Mouse (Mus musculus) heart, embryonic 12.5 days (tissue): Measurements from ENCODE around the gene Ndrg3. TPM values are rescaled to one million over a fixed set of nuclear protein-coding genes. Genes with fewer than 3 reads are reported as not detected.
"Not testable (repeated sequence)": the region's sequence is repeated elsewhere in the genome, so short reads cannot be mapped to it uniquely, and the experiment has no call there.

Experiments used
- ATAC-seq: fragments of 200-750 bp; cut with Nextera tagmentation; 2 replicates; pipeline ENCODE4 v1.8.0; 2017; ENCODE audit warnings: moderate TSS enrichment, moderate library complexity; ENCODE audit not compliant: insufficient number of reproducible peaks, low FRiP score
- H3K27ac ChIP-seq: fragments of 300-500 bp; sonication (generic); 2 replicates; pipeline ENCODE4 v1.5.1; 2016; ENCODE audit warnings: mild to moderate bottlenecking, moderate library complexity; ENCODE audit not compliant: poor library complexity, severe bottlenecking
- H3K27me3 ChIP-seq: fragments of 300-500 bp; sonication (generic); replicated peaks from 2 replicates; pipeline ENCODE4 v1.6.1; 2016; ENCODE audit warnings: mild to moderate bottlenecking, moderate library complexity
- H3K36me3 ChIP-seq: fragments of 300-500 bp; sonication (generic); 2 replicates; pipeline ENCODE4 v1.6.1; 2016; ENCODE audit warnings: mild to moderate bottlenecking, moderate library complexity
- H3K4me1 ChIP-seq: fragments of 300-500 bp; sonication (generic); replicated peaks from 2 replicates; pipeline ENCODE4 v1.6.1; 2016; ENCODE audit warnings: mild to moderate bottlenecking
- H3K4me2 ChIP-seq: fragments of 300-500 bp; sonication (generic); 2 replicates; pipeline ENCODE4 v1.6.1; 2016; ENCODE audit warnings: mild to moderate bottlenecking, moderate library complexity
- H3K4me3 ChIP-seq: fragments of 300-500 bp; sonication (generic); 2 replicates; pipeline ENCODE4 v1.5.1; 2016; ENCODE audit warnings: mild to moderate bottlenecking
- H3K9ac ChIP-seq: fragments of 300-500 bp; sonication (generic); 2 replicates; pipeline ENCODE4 v1.6.1; 2016; ENCODE audit warnings: mild to moderate bottlenecking, moderate library complexity
- H3K9me3 ChIP-seq: fragments of 300-500 bp; sonication (generic); replicated peaks from 2 replicates; pipeline ENCODE4 v1.6.1; 2016; ENCODE audit warnings: mild to moderate bottlenecking, moderate library complexity
- WGBS: fragments of 180-500 bp; shearing (Covaris S2); methylation state at CpG from one replicate; pipeline ENCODE4 v1.1.7; 2016; 5-methylcytosine and 5-hydroxymethylcytosine counted together
- polyA plus RNA-seq: library from polyadenylated mRNA; unstranded; fragments of >200 nt; fragmentation: Nextera tagmentation; extraction: Ambion mirVana; gene quantifications from 2 replicates; pipeline ENCODE4 v1.2.1, GENCODE M21; 2016

Gene Ndrg3
- polyA plus RNA-seq, 1 experiment from 2014 or later: 31.3 TPM

- no peak overlapping the region for H3K9ac ChIP-seq
- H3K4me2 ChIP-seq: no peak overlapping the region
- no peaks in the 10 kb centered on the region for H3K36me3 ChIP-seq
- H3K27ac ChIP-seq: no peak overlapping the region
- no peak overlapping the region for H3K4me3 ChIP-seq
- no peak for ATAC-seq
- H3K27me3 ChIP-seq: no peaks in the 10 kb centered on the region
- no peaks in the 10 kb centered on the region for H3K9me3 ChIP-seq
- 69% methylated on average over 6 of the region's 6 CpGs for WGBS
- H3K4me1 ChIP-seq: peaks cover 35% of the 10 kb centered on the region
Measured at GRCm38 (mm10) chr2:156967388-156967787, 24.5 kb downstream of the Ndrg3 start.

GRCm38 (mm10) chr2:156963891-156964290 is 28.0 kb downstream of the Ndrg3 start:
- H3K4me3 ChIP-seq: no peak overlapping the region
- 76% methylated on average over 7 of the region's 7 CpGs for WGBS
- H3K9me3 ChIP-seq: no peaks in the 10 kb centered on the region
- ATAC-seq: no peak
- no peak overlapping the region for H3K27ac ChIP-seq
- peaks cover 21% of the 10 kb centered on the region for H3K4me1 ChIP-seq
- no peak overlapping the region for H3K4me2 ChIP-seq
- no peaks in the 10 kb centered on the region for H3K27me3 ChIP-seq
- no peak overlapping the region for H3K9ac ChIP-seq
- no peaks in the 10 kb centered on the region for H3K36me3 ChIP-seq

DNA sequence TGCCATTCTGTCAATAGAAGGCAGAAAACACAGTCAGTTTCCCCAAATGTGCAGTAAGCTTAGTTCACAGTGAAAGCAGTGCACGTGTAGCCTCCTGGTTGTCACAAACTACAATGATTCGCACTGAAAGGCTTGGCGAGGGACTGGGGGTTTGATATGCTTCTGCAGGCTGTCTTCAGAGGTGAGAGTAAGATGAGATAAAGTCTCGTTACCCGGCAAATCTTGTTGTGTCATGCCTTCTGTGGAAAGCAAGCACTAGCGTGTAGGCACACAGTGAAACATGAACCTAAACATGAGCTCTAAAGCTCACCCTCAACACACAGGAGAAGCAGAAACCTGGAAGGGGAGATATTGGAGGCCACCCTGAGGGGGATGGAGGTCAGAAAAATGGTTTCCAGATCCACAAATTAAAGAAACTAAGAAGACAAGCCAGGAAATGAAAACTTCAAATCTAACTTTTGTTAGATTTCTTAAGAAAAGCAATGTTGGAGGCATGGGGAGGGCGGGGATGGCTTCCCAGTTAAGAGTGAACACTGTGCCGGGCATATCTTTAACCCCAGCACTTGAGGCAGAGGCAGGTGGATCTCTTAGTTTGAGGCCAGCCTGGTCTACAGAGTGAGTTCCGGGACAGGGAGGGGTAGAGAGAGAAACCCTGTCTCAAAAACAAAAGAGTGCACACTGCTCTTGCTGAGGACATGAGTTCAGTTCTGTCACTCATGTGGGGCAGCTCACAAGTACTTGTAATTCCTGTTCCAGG is 33.2 kb downstream of the Ndrg3 start:
- Histone ChIP-seq H3K4me2 (no peak overlapping the region), H3K27me3 (no peaks in the 10 kb centered on the region), H3K9me3 (no peaks in the 10 kb centered on the region), H3K9ac (no peak overlapping the region), H3K27ac (no peak overlapping the region), H3K36me3 (no peaks in the 10 kb centered on the region; the same call in 1 of the 2 replicates), H3K4me1 (peaks cover 6% of the 10 kb centered on the region), H3K4me3 (no peak overlapping the region)
- 65% methylated on average over 9 of the region's 9 CpGs for WGBS
- no peak for ATAC-seq

DNA sequence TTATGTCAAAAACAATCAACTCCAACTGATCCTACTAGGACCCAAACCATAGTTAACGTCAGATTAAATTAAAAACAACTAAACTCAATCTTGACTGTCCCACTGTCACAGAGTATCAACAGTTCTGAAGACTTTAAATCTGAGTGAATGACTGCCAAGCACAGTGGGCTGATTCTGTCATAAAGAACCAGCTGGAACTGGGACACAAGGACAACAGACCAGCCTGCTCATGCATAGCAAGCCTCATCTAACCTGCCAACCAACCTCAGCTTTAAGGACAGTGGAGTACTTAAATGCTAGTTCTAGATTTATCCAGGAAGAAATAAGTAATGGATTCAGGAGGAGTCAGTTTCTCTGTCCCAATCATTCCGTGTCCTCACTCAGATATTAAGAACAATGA is 34.8 kb downstream of the Ndrg3 start:
- no peak overlapping the region for H3K4me3 ChIP-seq
- H3K9ac ChIP-seq: no peak overlapping the region
- 85% methylated on average over 2 of the region's 2 CpGs for WGBS
- H3K4me2 ChIP-seq: no peak overlapping the region
- no peak for ATAC-seq
- no peaks in the 10 kb centered on the region for H3K27me3 ChIP-seq
- no peaks in the 10 kb centered on the region; the same call in 1 of the 2 replicates for H3K36me3 ChIP-seq
- H3K27ac ChIP-seq: no peak overlapping the region
- no peaks in the 10 kb centered on the region for H3K9me3 ChIP-seq
- H3K4me1 ChIP-seq: peaks cover 5% of the 10 kb centered on the region; the same call in 1 of the 2 replicates

DNA sequence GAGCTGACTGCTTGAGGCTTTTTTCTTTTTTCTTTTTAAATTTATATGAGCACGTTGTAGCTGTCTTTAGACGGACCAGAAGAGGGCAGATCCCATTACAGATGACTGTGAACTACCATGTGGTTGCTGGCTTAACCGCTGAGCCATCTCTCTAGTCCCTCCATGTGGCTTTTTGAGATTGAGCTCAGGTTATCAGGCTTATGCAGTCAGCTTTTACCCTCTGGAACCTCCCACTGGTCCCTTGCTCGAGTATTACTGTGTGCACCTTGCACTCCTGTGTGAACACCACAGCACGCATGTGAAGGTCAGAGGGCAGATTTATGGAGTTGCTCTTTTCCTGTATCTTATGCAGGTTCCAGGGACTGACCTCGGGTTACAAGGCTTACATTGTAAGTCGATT is 35.5 kb downstream of the Ndrg3 start:
- Histone ChIP-seq H3K9ac (no peak overlapping the region), H3K27ac (no peak overlapping the region), H3K4me3 (no peak overlapping the region), H3K4me1 (peaks cover 5% of the 10 kb centered on the region; the same call in 1 of the 2 replicates), H3K4me2 (no peak overlapping the region), H3K36me3 (no peaks in the 10 kb centered on the region; the same call in 1 of the 2 replicates), H3K9me3 (no peaks in the 10 kb centered on the region), H3K27me3 (no peaks in the 10 kb centered on the region)
- whole genome bisulfite sequencing: 71% methylated on average over 7 of the region's 7 CpGs
- no peak for ATAC-seq

DNA sequence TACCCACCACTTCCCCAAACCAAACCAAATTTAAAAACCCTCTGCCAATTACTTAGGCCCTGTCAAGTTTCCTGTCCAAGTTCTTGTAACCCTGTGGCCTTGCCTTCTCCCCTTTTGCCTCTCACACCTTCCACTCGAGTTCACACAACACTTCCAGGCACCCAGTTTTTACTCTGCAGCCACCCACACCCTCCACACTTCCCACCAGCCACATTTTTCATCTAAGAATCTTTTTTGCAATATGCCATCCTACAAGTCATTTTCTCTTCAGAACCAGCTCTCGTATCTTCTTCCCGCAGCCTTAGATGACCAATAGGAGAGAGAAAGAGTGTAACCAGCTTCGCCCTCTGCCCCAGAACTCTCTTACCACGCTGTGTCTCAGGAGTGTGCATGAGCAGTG is 37.4 kb downstream of the Ndrg3 start:
- no peak overlapping the region for H3K4me3 ChIP-seq
- H3K27me3 ChIP-seq: no peaks in the 10 kb centered on the region
- no peak for ATAC-seq
- H3K36me3 ChIP-seq: peaks cover 2% of the 10 kb centered on the region; the same call in 1 of the 2 replicates
- H3K9ac ChIP-seq: no peak overlapping the region
- WGBS: 90% methylated on average over 5 of the region's 5 CpGs
- H3K9me3 ChIP-seq: no peaks in the 10 kb centered on the region
- H3K4me2 ChIP-seq: no peak overlapping the region
- no peak overlapping the region for H3K27ac ChIP-seq
- H3K4me1 ChIP-seq: peaks cover 5% of the 10 kb centered on the region; the same call in 1 of the 2 replicates

DNA sequence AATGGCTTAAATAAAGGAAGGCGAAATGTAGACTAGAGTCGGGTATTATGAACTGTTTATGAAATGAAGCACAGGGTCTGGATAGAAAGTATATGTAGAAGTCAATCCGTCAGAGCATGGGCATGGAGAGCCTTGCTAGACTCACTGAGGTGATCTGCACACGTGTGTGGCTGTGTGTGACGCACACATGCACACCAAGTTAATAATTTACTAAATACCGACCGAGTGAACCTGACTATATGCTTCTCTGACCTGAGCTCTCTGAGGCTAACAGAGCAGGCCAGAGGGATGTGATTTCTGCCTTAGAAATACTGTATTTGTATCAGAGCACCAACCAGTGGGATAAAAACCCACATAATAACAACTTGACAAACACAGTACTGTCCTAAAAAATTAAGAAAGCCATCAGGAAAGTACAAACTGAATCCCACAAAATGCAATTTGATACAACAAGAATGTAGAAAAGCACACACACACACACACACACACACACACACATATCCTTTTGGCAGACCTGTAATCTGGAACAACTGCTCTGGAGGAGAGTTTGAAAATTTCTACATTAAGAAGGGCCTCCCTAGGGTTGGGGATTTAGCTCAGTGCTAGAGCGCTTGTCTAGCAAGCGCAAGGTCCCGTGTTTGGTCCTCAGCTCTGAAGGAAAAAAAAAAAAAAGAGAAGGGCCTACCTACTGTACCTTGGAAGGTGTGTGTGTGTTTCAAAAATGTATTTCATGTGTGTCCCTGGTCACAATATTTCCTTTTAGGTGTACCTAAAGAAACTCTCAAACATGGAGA is 40.4 kb downstream of the Ndrg3 start:
- H3K4me2 ChIP-seq: no peak overlapping the region
- H3K4me1 ChIP-seq: peaks cover 16% of the 10 kb centered on the region
- WGBS: 92% methylated on average over 10 of the region's 10 CpGs
- H3K4me3 ChIP-seq: no peak overlapping the region
- H3K27ac ChIP-seq: no peak overlapping the region
- H3K27me3 ChIP-seq: no peaks in the 10 kb centered on the region
- peaks cover 12% of the 10 kb centered on the region for H3K36me3 ChIP-seq
- no peak for ATAC-seq
- H3K9ac ChIP-seq: no peak overlapping the region
- H3K9me3 ChIP-seq: no peaks in the 10 kb centered on the region

- ATAC-seq: no peak
- Histone ChIP-seq H3K9me3 (no peaks in the 10 kb centered on the region), H3K27me3 (no peaks in the 10 kb centered on the region), H3K36me3 (peaks cover 16% of the 10 kb centered on the region), H3K4me2 (no peak overlapping the region), H3K4me1 (peaks cover 16% of the 10 kb centered on the region), H3K27ac (no peak overlapping the region), H3K9ac (no peak overlapping the region), H3K4me3 (no peak overlapping the region)
- WGBS: 93% methylated on average over 3 of the region's 3 CpGs
Measured at GRCm38 (mm10) chr2:156950816-156951215, 41.0 kb downstream of the Ndrg3 start.

GRCm38 (mm10) chr2:156941523-156941922 is 50.3 kb downstream of the Ndrg3 start:
- not testable (repeated sequence) for H3K4me3 ChIP-seq, ATAC-seq, H3K9me3 ChIP-seq, H3K9ac ChIP-seq, H3K27ac ChIP-seq, H3K4me2 ChIP-seq, H3K4me1 ChIP-seq, H3K27me3 ChIP-seq
- peaks cover 43% of the 10 kb centered on the region for H3K36me3 ChIP-seq
- 80% methylated on average over 9 of the region's 9 CpGs for WGBS

DNA sequence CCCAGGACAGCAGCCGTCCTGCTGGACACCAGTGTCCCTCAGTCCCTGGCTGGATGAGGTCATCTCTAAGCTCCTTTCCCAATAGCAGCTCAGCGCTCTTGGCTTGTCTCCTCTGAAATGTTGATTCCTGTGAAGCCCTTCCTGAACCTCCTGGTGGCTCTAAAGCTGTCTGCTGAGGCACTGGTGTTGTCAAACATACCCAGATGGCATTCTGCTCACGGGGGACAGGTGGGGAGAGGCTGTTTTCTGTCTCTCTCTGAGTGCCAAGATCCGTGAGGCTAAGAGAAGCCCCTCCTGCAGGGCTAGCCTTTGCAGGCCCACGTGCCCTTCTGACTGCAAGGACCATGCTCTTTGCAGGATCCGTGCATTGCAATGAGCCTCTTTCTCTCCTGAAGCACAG is 51.9 kb downstream of the Ndrg3 start:
- H3K27me3 ChIP-seq, H3K4me2 ChIP-seq, H3K27ac ChIP-seq, H3K9me3 ChIP-seq, H3K4me3 ChIP-seq, H3K4me1 ChIP-seq, H3K9ac ChIP-seq, ATAC-seq: not testable (repeated sequence)
- WGBS: 54% methylated on average over 6 of the region's 6 CpGs
- H3K36me3 ChIP-seq: peaks cover 43% of the 10 kb centered on the region

DNA sequence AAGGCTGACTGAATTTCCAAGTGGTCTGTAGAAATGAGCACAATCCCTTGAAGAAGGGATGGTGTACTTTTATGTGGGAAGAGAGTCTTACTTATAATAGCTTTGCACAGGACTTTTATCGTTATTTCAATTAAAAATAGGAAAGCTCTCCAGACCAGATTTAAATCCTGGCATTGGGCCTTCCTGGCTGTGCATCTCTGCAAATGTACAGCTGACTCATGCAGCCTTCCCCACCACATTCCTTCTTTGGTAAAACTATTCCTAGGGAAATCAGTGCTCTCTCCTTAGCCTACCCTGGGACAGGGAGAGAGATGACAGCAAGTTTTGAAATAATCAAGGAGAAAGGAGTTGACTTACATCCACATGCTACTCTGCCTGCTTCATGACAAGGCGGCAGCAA is 54.1 kb downstream of the Ndrg3 start:
- no peak overlapping the region for H3K9ac ChIP-seq
- H3K27me3 ChIP-seq: no peaks in the 10 kb centered on the region
- no peaks in the 10 kb centered on the region for H3K9me3 ChIP-seq
- H3K36me3 ChIP-seq: peaks cover 37% of the 10 kb centered on the region
- no peak overlapping the region for H3K27ac ChIP-seq
- 80% methylated on average over 2 of the region's 2 CpGs for WGBS
- no peak for ATAC-seq
- H3K4me1 ChIP-seq: no peaks in the 10 kb centered on the region; the same call in 1 of the 2 replicates
- no peak overlapping the region for H3K4me3 ChIP-seq
- no peak overlapping the region for H3K4me2 ChIP-seq
